Mouse (Mus musculus): ENCODE data around the gene Col4a3bp. TPM values are rescaled to one million over a fixed set of nuclear protein-coding genes. Genes with fewer than 3 reads are reported as not detected.

Col4a3bp gene
- total RNA-seq, 2 experiments from 2014 or later = 99.9 to 101 TPM

DNA sequence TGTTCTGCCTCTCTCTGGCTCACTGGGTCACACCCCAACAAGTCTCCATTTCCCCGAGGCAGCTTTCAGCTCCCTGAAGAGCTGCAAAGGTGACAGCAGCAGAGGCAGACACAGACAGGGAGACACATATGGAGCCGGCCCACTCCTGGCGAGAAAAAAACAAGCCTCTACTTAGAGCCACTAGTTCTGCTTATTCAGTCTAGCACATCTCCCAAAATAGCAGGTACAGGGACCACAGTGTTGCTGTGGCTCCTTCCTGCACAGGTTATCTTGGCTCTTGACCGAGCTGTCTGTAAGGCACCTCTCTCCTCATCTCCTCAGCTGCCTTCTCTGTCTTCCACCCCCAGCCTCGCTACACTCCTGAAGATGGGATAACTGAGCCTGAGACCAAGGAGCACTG is 142.4 kb downstream of the Col4a3bp start:
- DNase-seq (ENCODE audit: low spot score in 2 of 2) = no peak

DNA sequence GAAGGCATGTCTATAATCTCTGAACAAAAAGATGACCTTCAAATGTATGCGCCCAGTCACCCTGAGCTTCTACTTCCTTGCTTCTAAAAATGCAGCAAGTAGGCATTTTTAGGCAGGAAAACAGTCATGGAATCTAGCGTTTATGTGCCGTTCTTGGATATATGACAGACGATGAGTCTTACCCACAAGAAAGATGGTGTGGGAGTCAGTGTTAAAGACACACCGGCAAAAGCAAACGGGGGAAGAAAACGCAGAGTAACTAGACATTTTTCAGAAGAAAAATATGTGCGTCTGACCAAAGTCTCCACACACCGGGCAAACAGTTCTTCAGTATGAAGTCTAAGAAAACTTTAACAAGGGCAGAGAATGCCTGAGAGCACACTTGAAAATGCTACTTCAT is 144.8 kb downstream of the Col4a3bp start:
- DNase-seq (ENCODE audit: low spot score in 2 of 2) = no peak

Other genes with a start within 250 kb of the Col4a3bp start
- gene Poc5, start 154.3 kb upstream of the Col4a3bp start, total RNA-seq (2021) = 10 to 100 TPM; 22.9 to 23.5 TPM
- gene Ankdd1b, start 71.4 kb upstream of the Col4a3bp start, total RNA-seq (2021) = 1 to 10 TPM; 2.5 to 4.0 TPM
- not detected for gene Gm17622, start 51.9 kb upstream of the Col4a3bp start, total RNA-seq (2021)
- gene Polk, start within 50 bp of the Col4a3bp start, total RNA-seq (2021) = 10 to 100 TPM; 44.0 to 47.0 TPM
- gene Hmgcr, start 128.3 kb downstream of the Col4a3bp start, total RNA-seq (2021) = 10 to 100 TPM; 58.9 to 64.1 TPM
- under 1 TPM; 0.08 to 0.11 TPM for gene Ankrd31, start 205.7 kb downstream of the Col4a3bp start, total RNA-seq (2021)